Mouse (Mus musculus) liver, embryonic 14.5 days (tissue): ENCODE measurements around the gene Recql5.

Experiments used
- CTCF ChIP-seq: IDR thresholded peaks from 2 replicates; pipeline ENCODE4 v1.5.1; 2016; ENCODE audit warnings: antibody characterized with exemption, low read depth, control low read depth
- EP300 ChIP-seq: IDR thresholded peaks from 2 replicates; pipeline ENCODE4 v1.6.1; 2016; ENCODE audit warnings: antibody characterized with exemption, low read depth

GRCm38 (mm10) chr11:115955195-115955858, 22.1 kb upstream of the Recql5 start:
- no peak for TF ChIP-seq CTCF
- TF ChIP-seq EP300 = no peak
